Mouse (Mus musculus) lung, embryonic 15.5 days (tissue): ENCODE measurements at regions not wholly inside any gene's neighbourhood (a gene's known extent, or its start where the extent isn't known, plus 50 kb on each side); places are given as distances from the start of the nearest gene placed in this dataset.
A peak's percentile ranks its signal among the peaks of the same experiment; 100 is the strongest.

Source experiments
- ATAC-seq: fragments of 200-750 bp; cut with Nextera tagmentation; 2 replicates; pipeline ENCODE4 v1.8.0; 2017; ENCODE audit warnings: moderate number of reproducible peaks, borderline replicate concordance; ENCODE audit not compliant: low FRiP score, low TSS enrichment; ENCODE audit errors: extremely low read depth
- H3K27ac ChIP-seq: fragments of 300-500 bp; sonication (generic); 2 replicates; pipeline ENCODE4 v1.5.1; 2015; ENCODE audit warnings: moderate library complexity, mild to moderate bottlenecking, inconsistent platforms
- H3K27me3 ChIP-seq: fragments of 300-500 bp; sonication (generic); 2 replicates; pipeline ENCODE4 v1.6.1; 2015; ENCODE audit warnings: inconsistent platforms
- H3K36me3 ChIP-seq: fragments of 300-500 bp; sonication (generic); 2 replicates; pipeline ENCODE4 v1.6.1; 2015; ENCODE audit warnings: inconsistent platforms
- H3K4me1 ChIP-seq: fragments of 300-500 bp; sonication (generic); 2 replicates; pipeline ENCODE4 v1.6.1; 2015; ENCODE audit warnings: inconsistent platforms
- H3K4me2 ChIP-seq: fragments of 300-500 bp; sonication (generic); 2 replicates; pipeline ENCODE4 v1.6.1; 2015; ENCODE audit warnings: inconsistent platforms, mild to moderate bottlenecking, moderate library complexity
- H3K4me3 ChIP-seq: fragments of 300-500 bp; sonication (generic); 2 replicates; pipeline ENCODE4 v1.5.1; 2015; ENCODE audit warnings: mild to moderate bottlenecking, inconsistent platforms
- H3K9ac ChIP-seq: fragments of 300-500 bp; sonication (generic); 2 replicates; pipeline ENCODE4 v1.6.1; 2015; ENCODE audit warnings: inconsistent platforms
- H3K9me3 ChIP-seq: fragments of 300-500 bp; sonication (generic); 2 replicates; pipeline ENCODE4 v1.6.1; 2016; ENCODE audit warnings: inconsistent platforms
- WGBS: fragments of 180-500 bp; shearing (Covaris S2); methylation state at CpG from one replicate; pipeline ENCODE4 v1.1.7; 2015; 5-methylcytosine and 5-hydroxymethylcytosine counted together

- no peak overlapping the region for H3K27ac ChIP-seq
- H3K4me2 ChIP-seq, result no peak overlapping the region
- peaks cover 3% of the 10 kb centered on the region; the same call in 1 of the 2 replicates for H3K27me3 ChIP-seq
- WGBS, result 77% methylated on average over 5 of the region's 5 CpGs
- ATAC-seq, result no peak
- H3K4me3 ChIP-seq, result no peak overlapping the region
- no peaks in the 10 kb centered on the region for H3K4me1 ChIP-seq
- no peaks in the 10 kb centered on the region for H3K36me3 ChIP-seq
- no peaks in the 10 kb centered on the region for H3K9me3 ChIP-seq
- no peak overlapping the region for H3K9ac ChIP-seq
Measured at GRCm38 (mm10) chr4:52666768-52667480, 70.8 kb downstream of the Toporsl start.

GRCm38 (mm10) chr4:52709563-52709962 is 104.8 kb upstream of the Olfr275 start:
- no peak overlapping the region for H3K4me2 ChIP-seq
- H3K27me3 ChIP-seq, result no peaks in the 10 kb centered on the region
- no peaks in the 10 kb centered on the region for H3K4me1 ChIP-seq
- no peak for ATAC-seq
- 30% methylated on average over 2 of the region's 2 CpGs for WGBS
- H3K4me3 ChIP-seq, result no peak overlapping the region
- H3K9ac ChIP-seq, result no peak overlapping the region
- H3K9me3 ChIP-seq, result no peaks in the 10 kb centered on the region
- H3K36me3 ChIP-seq, result no peaks in the 10 kb centered on the region
- H3K27ac ChIP-seq, result no peak overlapping the region

- Histone ChIP-seq H3K27ac (no peak overlapping the region), H3K27me3 (no peaks in the 10 kb centered on the region), H3K9me3 (no peaks in the 10 kb centered on the region), H3K4me2 (peak overlapping the region; percentile 30; the same call in 1 of the 2 replicates), H3K4me3 (no peak overlapping the region), H3K36me3 (no peaks in the 10 kb centered on the region), H3K4me1 (no peaks in the 10 kb centered on the region), H3K9ac (no peak overlapping the region)
- 71% methylated on average over 6 of the region's 6 CpGs for WGBS
- no peak for ATAC-seq
Measured at GRCm38 (mm10) chr4:52726203-52726602, 88.2 kb upstream of the Olfr275 start.

GRCm38 (mm10) chr4:52726625-52727297 is 87.6 kb upstream of the Olfr275 start:
- ATAC-seq, result no peak
- peak overlapping the region; percentile 30; the same call in 1 of the 2 replicates for H3K4me2 ChIP-seq
- WGBS, result 15% methylated on average over 14 of the region's 14 CpGs

GRCm38 (mm10) chr4:52733141-52733540 is 81.3 kb upstream of the Olfr275 start:
- H3K4me3 ChIP-seq, result no peak overlapping the region
- no peak overlapping the region for H3K27ac ChIP-seq
- H3K4me1 ChIP-seq, result no peaks in the 10 kb centered on the region
- H3K4me2 ChIP-seq, result no peak overlapping the region
- H3K27me3 ChIP-seq, result no peaks in the 10 kb centered on the region
- no peaks in the 10 kb centered on the region for H3K9me3 ChIP-seq
- H3K36me3 ChIP-seq, result no peaks in the 10 kb centered on the region
- H3K9ac ChIP-seq, result no peak overlapping the region
- ATAC-seq, result no peak
- 70% methylated on average over 8 of the region's 8 CpGs for WGBS

More at GRCm38 (mm10) chr4:52726625-52727297, 87.6 kb upstream of the Olfr275 start:
- no peaks in the 10 kb centered on the region for H3K4me1 ChIP-seq
- H3K27ac ChIP-seq, result no peak overlapping the region
- H3K9ac ChIP-seq, result no peak overlapping the region
- H3K4me3 ChIP-seq, result no peak overlapping the region
- no peaks in the 10 kb centered on the region for H3K9me3 ChIP-seq
- H3K36me3 ChIP-seq, result no peaks in the 10 kb centered on the region
- H3K27me3 ChIP-seq, result no peaks in the 10 kb centered on the region

GRCm38 (mm10) chr4:52739543-52740474 is 74.6 kb upstream of the Olfr275 start:
- H3K27ac ChIP-seq, result no peak overlapping the region

GRCm38 (mm10) chr4:52752838-52753509 is 61.4 kb upstream of the Olfr275 start:
- H3K9me3 ChIP-seq, result no peaks in the 10 kb centered on the region

More at GRCm38 (mm10) chr4:52739543-52740474, 74.6 kb upstream of the Olfr275 start:
- Histone ChIP-seq H3K9me3 (no peaks in the 10 kb centered on the region), H3K4me3 (no peak overlapping the region), H3K4me1 (no peaks in the 10 kb centered on the region), H3K27me3 (no peaks in the 10 kb centered on the region), H3K4me2 (no peak overlapping the region), H3K36me3 (no peaks in the 10 kb centered on the region), H3K9ac (no peak overlapping the region)
- 78% methylated on average over 9 of the region's 9 CpGs for WGBS
- no peak for ATAC-seq

More at GRCm38 (mm10) chr4:52752838-52753509, 61.4 kb upstream of the Olfr275 start:
- no peak overlapping the region for H3K4me3 ChIP-seq
- no peak overlapping the region for H3K4me2 ChIP-seq
- 83% methylated on average over 8 of the region's 8 CpGs for WGBS
- no peak for ATAC-seq
- no peaks in the 10 kb centered on the region for H3K4me1 ChIP-seq
- H3K27me3 ChIP-seq, result no peaks in the 10 kb centered on the region
- no peak overlapping the region for H3K27ac ChIP-seq
- H3K36me3 ChIP-seq, result no peaks in the 10 kb centered on the region
- no peak overlapping the region for H3K9ac ChIP-seq
